ENCODE assay signal across 8 mouse cellular contexts in the genomic region with DNA sequence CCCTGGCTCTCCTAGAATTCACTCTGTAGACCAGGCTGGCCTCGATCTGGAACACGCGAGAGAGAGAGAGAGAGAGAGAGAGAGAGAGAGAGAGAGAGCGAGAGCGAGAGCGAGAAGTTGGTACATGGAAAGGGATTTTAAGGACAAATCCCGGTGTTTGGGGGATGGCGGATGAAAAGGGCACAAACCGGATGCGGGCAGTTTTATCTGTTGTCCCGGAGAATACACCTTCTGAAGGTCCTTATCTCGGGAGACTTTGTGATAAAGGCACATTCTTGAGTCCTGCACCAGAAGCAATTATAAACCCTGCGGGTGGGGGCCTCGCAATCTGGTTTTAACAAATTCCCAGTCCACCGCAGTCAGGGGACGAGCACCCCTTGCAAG. TPM values are rescaled to one million over a fixed set of nuclear protein-coding genes. Genes with fewer than 3 reads are reported as not detected.
DNase-seq lines count a peak whose midpoint lies in the region; ATAC-seq and TF ChIP-seq lines count a peak whose summit lies in the region.

No protein-coding gene starts in this region.

- no peak for DNase-seq in kidney, postnatal 36 days
- DNase-seq in mesoderm, embryonic 11.5 days (ENCODE audit: low read depth, low spot score), result peak; percentile 45
- DNase-seq in spleen, postnatal 4 days (ENCODE audit: low spot score in 2 of 2), result no peak
- DNase-seq in right cerebral cortex, postnatal 36 days (ENCODE audit: low spot score in 2 of 2), result no peak
- DNase-seq in urinary bladder, postnatal 36 days (ENCODE audit: low spot score in 2 of 2), result no peak

- peak overlapping the region; percentile 98 for H3K4me3 ChIP-seq in kidney, embryonic 15.5 days (replicated peaks)
- H3K4me3 ChIP-seq in bone marrow, adult 2 months (replicated peaks; ENCODE audit: control insufficient read depth, low read depth, low read length), result peak overlapping the region; percentile 98

- H3K27ac ChIP-seq in kidney, embryonic 15.5 days, result peak overlapping the region; percentile 99
- H3K27ac ChIP-seq in bone marrow, adult 2 months (ENCODE audit: control insufficient read depth, insufficient read depth, low read depth, low read length, poor library complexity), result peak overlapping the region; percentile 99

- H3K4me2 ChIP-seq in kidney, embryonic 15.5 days, result peak overlapping the region; percentile 75

- no peaks in the 10 kb centered on the region for H3K27me3 ChIP-seq in kidney, embryonic 15.5 days

- H3K4me1 ChIP-seq in kidney, embryonic 15.5 days, result peaks cover 22% of the 10 kb centered on the region
- H3K4me1 ChIP-seq in bone marrow, adult 2 months (ENCODE audit: control insufficient read depth, insufficient read depth, low read length), result no peaks in the 10 kb centered on the region

- TF ChIP-seq CTCF in bone marrow, adult 2 months (IDR thresholded peaks at IDR 0.05; ENCODE audit: control insufficient read depth, insufficient read depth, low read length), result no peak

- no peak; the same call in 1 of the 2 replicates for ATAC-seq in kidney, embryonic 15.5 days (replicated peaks; ENCODE audit: low FRiP score)
- ATAC-seq in granulocyte monocyte progenitor cell, adult 5-6 weeks (replicated peaks; ENCODE audit: poor library complexity, severe bottlenecking), result 0 out of 2 replicates have a peak, but pooled peaks have one; percentile 0

- TF ChIP-seq POLR2A in bone marrow, adult 2 months (IDR thresholded peaks at IDR 0.05; ENCODE audit: borderline replicate concordance, control insufficient read depth, low read depth, low read length), result no peak

- H3K9ac ChIP-seq in kidney, embryonic 15.5 days, result peak overlapping the region; percentile 98

- peaks cover 27% of the 10 kb centered on the region for H3K36me3 ChIP-seq in kidney, embryonic 15.5 days

- WGBS in kidney, embryonic 15.5 days, result under 1% methylated on average over 16 of the region's 16 CpGs
- WGBS in bone marrow, adult 2 months, result 2% methylated on average over 16 of the region's 16 CpGs

- H3K9me3 ChIP-seq in kidney, embryonic 15.5 days (replicated peaks), result no peaks in the 10 kb centered on the region

RNA-seq across cellular contexts. Expression of a gene that starts 0.4 kb away (rescaled TPM):
- 367 and 397 TPM in 2 replicates for polyA plus RNA-seq in kidney, embryonic 15.5 days (2015; fragmentation: Nextera tagmentation; extraction: Ambion mirVana)
- 46.8 and 85.4 TPM in 2 replicates for polyA plus RNA-seq in bone marrow, adult 2 months (2011; ENCODE audit: insufficient read depth, insufficient read length, low replicate concordance, missing spikeins)
- 149 and 150 TPM in 2 replicates for total RNA-seq in granulocyte monocyte progenitor cell, adult 5-6 weeks (2014; fragmentation: Nextera tagmentation)
- total RNA-seq in granulocyte monocyte progenitor cell, adult 5-6 weeks (2017), result 190 and 212 TPM in 2 replicates

RNA-seq across cellular contexts. Expression of a gene that starts 31.6 kb away (rescaled TPM):
- polyA plus RNA-seq in kidney, embryonic 15.5 days (2015; fragmentation: Nextera tagmentation; extraction: Ambion mirVana), result 185 and 199 TPM in 2 replicates
- 144 and 359 TPM in 2 replicates for polyA plus RNA-seq in bone marrow, adult 2 months (2011; ENCODE audit: insufficient read depth, insufficient read length, low replicate concordance, missing spikeins)
- 227 and 268 TPM in 2 replicates for total RNA-seq in granulocyte monocyte progenitor cell, adult 5-6 weeks (2014; fragmentation: Nextera tagmentation)
- total RNA-seq in granulocyte monocyte progenitor cell, adult 5-6 weeks (2017), result 362 and 373 TPM in 2 replicates

RNA-seq across cellular contexts. Expression of a gene that starts 52.7 kb away (rescaled TPM):
- 44.7 and 46.7 TPM in 2 replicates for polyA plus RNA-seq in kidney, embryonic 15.5 days (2015; fragmentation: Nextera tagmentation; extraction: Ambion mirVana)
- 6.0 and 10.0 TPM in 2 replicates for polyA plus RNA-seq in bone marrow, adult 2 months (2011; ENCODE audit: insufficient read depth, insufficient read length, low replicate concordance, missing spikeins)
- total RNA-seq in granulocyte monocyte progenitor cell, adult 5-6 weeks (2014; fragmentation: Nextera tagmentation), result 17.0 and 28.4 TPM in 2 replicates
- total RNA-seq in granulocyte monocyte progenitor cell, adult 5-6 weeks (2017), result 36.9 and 48.7 TPM in 2 replicates

RNA-seq across cellular contexts. Expression of a gene that starts 53.0 kb away (rescaled TPM):
- 52.0 and 58.5 TPM in 2 replicates for polyA plus RNA-seq in kidney, embryonic 15.5 days (2015; fragmentation: Nextera tagmentation; extraction: Ambion mirVana)
- 14.3 and 50.2 TPM in 2 replicates for polyA plus RNA-seq in bone marrow, adult 2 months (2011; ENCODE audit: insufficient read depth, insufficient read length, low replicate concordance, missing spikeins)
- total RNA-seq in granulocyte monocyte progenitor cell, adult 5-6 weeks (2014; fragmentation: Nextera tagmentation), result 53.0 and 77.8 TPM in 2 replicates
- 87.0 and 141 TPM in 2 replicates for total RNA-seq in granulocyte monocyte progenitor cell, adult 5-6 weeks (2017)
